Mouse (Mus musculus) heart, embryonic 10.5 days (tissue): ENCODE results near the gene Rgmb. TPM values are rescaled to one million over a fixed set of nuclear protein-coding genes. Genes with fewer than 3 reads are reported as not detected.

Experiments
- DNase-seq: peaks from one replicate; pipeline ENCODE4 v3.0.0-alpha.2; 2017; ENCODE audit warnings: low spot score
- H3K27ac ChIP-seq: fragments of 300-500 bp; sonication (generic); 2 replicates; pipeline ENCODE4 v1.5.1; 2016; ENCODE audit warnings: mild to moderate bottlenecking
- H3K27me3 ChIP-seq: fragments of 300-500 bp; sonication (generic); 2 replicates; pipeline ENCODE4 v1.6.1; 2016; ENCODE audit warnings: mild to moderate bottlenecking; ENCODE audit not compliant: poor library complexity, insufficient read depth, severe bottlenecking
- H3K36me3 ChIP-seq: fragments of 300-500 bp; sonication (generic); 2 replicates; pipeline ENCODE4 v1.6.1; 2016; ENCODE audit warnings: mild to moderate bottlenecking, moderate library complexity
- H3K4me1 ChIP-seq: fragments of 300-500 bp; sonication (generic); 2 replicates; pipeline ENCODE4 v1.6.1; 2016; ENCODE audit warnings: mild to moderate bottlenecking
- H3K4me3 ChIP-seq: fragments of 300-500 bp; sonication (generic); 2 replicates; pipeline ENCODE4 v1.5.1; 2016; ENCODE audit warnings: mild to moderate bottlenecking, moderate library complexity
- H3K9me3 ChIP-seq: fragments of 300-500 bp; sonication (generic); 2 replicates; pipeline ENCODE4 v1.6.1; 2016; ENCODE audit warnings: mild to moderate bottlenecking, moderate library complexity
- WGBS: fragments of 180-500 bp; shearing (Covaris S2); methylation state at CpG from one replicate; pipeline ENCODE4 v1.1.7; 2016; 5-methylcytosine and 5-hydroxymethylcytosine counted together
- polyA plus RNA-seq: library from polyadenylated mRNA; unstranded; fragments of >200 nt; fragmentation: Nextera tagmentation; extraction: Ambion mirVana; gene quantifications from 2 replicates; pipeline ENCODE4 v1.2.1, GENCODE M21; 2016

Gene Rgmb
- polyA plus RNA-seq, 1 experiment from 2014 or later = 10.7 TPM

- Histone ChIP-seq H3K36me3 (peaks cover 14% of the 10 kb centered on the region), H3K4me1 (peaks cover 16% of the 10 kb centered on the region), H3K27me3 (no peaks in the 10 kb centered on the region), H3K4me3 (no peak overlapping the region), H3K27ac (no peak overlapping the region), H3K9me3 (no peaks in the 10 kb centered on the region)
- WGBS = 48% methylated on average over 15 of the region's 15 CpGs
- no peak for DNase-seq
Measured at GRCm38 (mm10) chr17:15804008-15804812, 26.6 kb downstream of the Rgmb start.

- Histone ChIP-seq H3K27ac (no peak overlapping the region), H3K36me3 (no peaks in the 10 kb centered on the region), H3K27me3 (no peaks in the 10 kb centered on the region), H3K4me1 (no peaks in the 10 kb centered on the region), H3K4me3 (no peak overlapping the region), H3K9me3 (no peaks in the 10 kb centered on the region)
- DNase-seq = no peak
- WGBS = 72% methylated on average over 3 of the region's 3 CpGs
Measured at GRCm38 (mm10) chr17:15799195-15799793, 31.5 kb downstream of the Rgmb start.

GRCm38 (mm10) chr17:15790716-15791115 is 40.1 kb downstream of the Rgmb start:
- no peak overlapping the region for H3K4me3 ChIP-seq
- no peaks in the 10 kb centered on the region for H3K9me3 ChIP-seq
- 75% methylated on average over 8 of the region's 8 CpGs for WGBS
- H3K27me3 ChIP-seq = no peaks in the 10 kb centered on the region
- H3K27ac ChIP-seq = no peak overlapping the region
- no peaks in the 10 kb centered on the region for H3K4me1 ChIP-seq
- no peak for DNase-seq
- H3K36me3 ChIP-seq = no peaks in the 10 kb centered on the region

- H3K36me3 ChIP-seq = no peaks in the 10 kb centered on the region
- no peaks in the 10 kb centered on the region for H3K9me3 ChIP-seq
- no peaks in the 10 kb centered on the region for H3K27me3 ChIP-seq
- H3K4me1 ChIP-seq = no peaks in the 10 kb centered on the region
- DNase-seq = no peak
- WGBS = 16% methylated on average over 3 of the region's 3 CpGs
- no peak overlapping the region for H3K27ac ChIP-seq
- H3K4me3 ChIP-seq = no peak overlapping the region
Measured at GRCm38 (mm10) chr17:15787036-15787435, 43.8 kb downstream of the Rgmb start.

GRCm38 (mm10) chr17:15777979-15778378 is 52.9 kb downstream of the Rgmb start:
- no peak overlapping the region for H3K4me3 ChIP-seq
- H3K9me3 ChIP-seq = no peaks in the 10 kb centered on the region
- no peaks in the 10 kb centered on the region for H3K36me3 ChIP-seq
- H3K27me3 ChIP-seq = no peaks in the 10 kb centered on the region
- H3K27ac ChIP-seq = no peak overlapping the region
- H3K4me1 ChIP-seq = no peaks in the 10 kb centered on the region
- 84% methylated on average over 6 of the region's 6 CpGs for WGBS
- DNase-seq = no peak

GRCm38 (mm10) chr17:15776349-15776748 is 54.5 kb downstream of the Rgmb start:
- Histone ChIP-seq H3K36me3 (peaks cover 3% of the 10 kb centered on the region; the same call in 1 of the 2 replicates), H3K27ac (no peak overlapping the region), H3K4me1 (no peaks in the 10 kb centered on the region), H3K27me3 (no peaks in the 10 kb centered on the region), H3K9me3 (no peaks in the 10 kb centered on the region), H3K4me3 (no peak overlapping the region)
- DNase-seq = no peak
- WGBS = 72% methylated on average over 5 of the region's 5 CpGs

GRCm38 (mm10) chr17:15774565-15775215 is 56.1 kb downstream of the Rgmb start:
- Histone ChIP-seq H3K4me1 (no peaks in the 10 kb centered on the region), H3K36me3 (peaks cover 20% of the 10 kb centered on the region), H3K4me3 (no peak overlapping the region), H3K9me3 (no peaks in the 10 kb centered on the region), H3K27me3 (no peaks in the 10 kb centered on the region), H3K27ac (no peak overlapping the region)
- 83% methylated on average over 5 of the region's 5 CpGs for WGBS
- DNase-seq = no peak

GRCm38 (mm10) chr17:15773956-15774355 is 56.9 kb downstream of the Rgmb start:
- Histone ChIP-seq H3K27me3 (no peaks in the 10 kb centered on the region), H3K27ac (no peak overlapping the region), H3K4me3 (no peak overlapping the region), H3K36me3 (peaks cover 27% of the 10 kb centered on the region), H3K4me1 (no peaks in the 10 kb centered on the region), H3K9me3 (no peaks in the 10 kb centered on the region)
- 89% methylated on average over 6 of the region's 6 CpGs for WGBS
- no peak for DNase-seq

GRCm38 (mm10) chr17:15769081-15769724 is 61.6 kb downstream of the Rgmb start:
- H3K36me3 ChIP-seq = peaks cover 68% of the 10 kb centered on the region
- no peaks in the 10 kb centered on the region for H3K9me3 ChIP-seq
- H3K27me3 ChIP-seq = no peaks in the 10 kb centered on the region
- WGBS = 91% methylated on average over 7 of the region's 7 CpGs
- no peaks in the 10 kb centered on the region for H3K4me1 ChIP-seq
- no peak overlapping the region for H3K27ac ChIP-seq
- no peak for DNase-seq
- no peak overlapping the region for H3K4me3 ChIP-seq

- H3K9me3 ChIP-seq = no peaks in the 10 kb centered on the region
- no peaks in the 10 kb centered on the region for H3K27me3 ChIP-seq
- no peaks in the 10 kb centered on the region for H3K4me1 ChIP-seq
- no peak for DNase-seq
- peaks cover 83% of the 10 kb centered on the region for H3K36me3 ChIP-seq
- WGBS = 91% methylated on average over 8 of the region's 8 CpGs
- H3K27ac ChIP-seq = no peak overlapping the region
- no peak overlapping the region for H3K4me3 ChIP-seq
Measured at GRCm38 (mm10) chr17:15761191-15761590, 69.6 kb downstream of the Rgmb start.
